Mouse (Mus musculus): ENCODE results near the gene Nipbl. TPM values are rescaled to one million over a fixed set of nuclear protein-coding genes. Genes with fewer than 3 reads are reported as not detected.

Nipbl gene
- polyA plus RNA-seq (2012; rRNA removed) = 0.45 and 0.85 TPM in 2 replicates

GRCm38 (mm10) chr15:8443926-8444889 is at the start of gene Nipbl:
Gene Nipbl, minus strand, starts transcription at chr15:8444463.

Other genes with a start within 250 kb of the Nipbl start
- not detected in 2 replicates for gene Gm2310, start 75.5 kb upstream of the Nipbl start, polyA plus RNA-seq (2012; rRNA removed)